ENCODE assay signal across 8 mouse cellular contexts in the genomic region with DNA sequence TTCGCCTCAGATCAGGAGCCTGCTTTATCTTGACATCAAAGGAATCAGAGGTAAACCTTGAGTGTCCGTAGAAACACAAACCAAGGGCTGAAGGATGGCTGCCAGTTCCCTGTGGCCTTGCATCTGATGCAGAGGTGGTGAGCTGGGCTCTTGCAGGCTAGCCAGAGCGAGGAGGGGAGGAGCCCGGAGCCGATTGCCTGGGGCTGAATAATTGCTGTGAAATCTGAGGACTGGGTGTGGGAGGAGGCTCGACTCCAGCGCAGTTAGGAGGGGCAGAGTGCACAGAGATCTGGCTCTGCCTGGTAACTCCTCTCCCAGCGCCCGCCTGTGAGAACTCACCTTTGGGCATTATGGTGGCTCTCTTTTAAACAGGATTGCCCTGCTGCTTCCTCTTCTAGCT. TPM values are rescaled to one million over a fixed set of nuclear protein-coding genes. Genes with fewer than 3 reads are reported as not detected.
DNase-seq lines count a peak whose midpoint lies in the region; ATAC-seq and TF ChIP-seq lines count a peak whose summit lies in the region.

No protein-coding gene starts in this region.

- DNase-seq in ovary, postnatal 36 days (ENCODE audit: low spot score), result peak; percentile 69
- no peak for DNase-seq in ovary, postnatal 10 days (ENCODE audit: low spot score)
- peak; percentile 43 for DNase-seq in lung, postnatal 10 days
- peak; percentile 74 for DNase-seq in testis, postnatal 14 days (ENCODE audit: low spot score)
- no peak for DNase-seq in cerebellum, postnatal 4 days (ENCODE audit: low spot score in 2 of 2)
- no peak for DNase-seq in frontal cortex, postnatal 25 days (ENCODE audit: low spot score in 2 of 2)

- no peak for TF ChIP-seq CTCF in intestine, postnatal 0 days (IDR thresholded peaks at IDR 0.05; ENCODE audit: low read depth)

- H3K27me3 ChIP-seq in forebrain, embryonic 13.5 days, result no peaks in the 10 kb centered on the region
- H3K27me3 ChIP-seq in intestine, postnatal 0 days (replicated peaks; ENCODE audit: control insufficient read depth, insufficient read depth, low read length), result no peaks in the 10 kb centered on the region

- no peak overlapping the region for H3K27ac ChIP-seq in forebrain, embryonic 13.5 days
- peak overlapping the region; percentile 5; the same call in 1 of the 2 replicates for H3K27ac ChIP-seq in intestine, postnatal 0 days (ENCODE audit: low read depth, low read length)

- peak; percentile 55; the same call in 1 of the 2 replicates for ATAC-seq in forebrain, embryonic 13.5 days
- ATAC-seq in intestine, postnatal 0 days, result peak; percentile 35

- WGBS in forebrain, embryonic 13.5 days, result 13% methylated on average over 9 of the region's 9 CpGs
- 12% methylated on average over 9 of the region's 9 CpGs for WGBS in intestine, postnatal 0 days

- H3K4me2 ChIP-seq in forebrain, embryonic 13.5 days, result peak overlapping the region; percentile 17; the same call in 1 of the 2 replicates
- 0 out of 2 replicates have a peak overlapping the region, but pooled peaks have one; percentile 7 for H3K4me2 ChIP-seq in intestine, postnatal 0 days (replicated peaks; ENCODE audit: low read depth)

- H3K4me3 ChIP-seq in forebrain, embryonic 13.5 days, result no peak overlapping the region
- no peak overlapping the region for H3K4me3 ChIP-seq in intestine, postnatal 0 days (ENCODE audit: low read depth, low read length)

- peaks cover 16% of the 10 kb centered on the region for H3K4me1 ChIP-seq in forebrain, embryonic 13.5 days
- peaks cover 28% of the 10 kb centered on the region for H3K4me1 ChIP-seq in intestine, postnatal 0 days (replicated peaks; ENCODE audit: control insufficient read depth, insufficient read depth, low read length)

- H3K36me3 ChIP-seq in forebrain, embryonic 13.5 days (ENCODE audit: poor library complexity, severe bottlenecking), result no peaks in the 10 kb centered on the region
- H3K36me3 ChIP-seq in intestine, postnatal 0 days (ENCODE audit: control insufficient read depth, insufficient read depth), result peaks cover 33% of the 10 kb centered on the region

- H3K9ac ChIP-seq in forebrain, embryonic 13.5 days, result no peak overlapping the region
- H3K9ac ChIP-seq in intestine, postnatal 0 days (ENCODE audit: low read depth, low read length), result no peak overlapping the region

- H3K9me3 ChIP-seq in forebrain, embryonic 13.5 days (replicated peaks), result no peaks in the 10 kb centered on the region
- H3K9me3 ChIP-seq in intestine, postnatal 0 days (ENCODE audit: control insufficient read depth), result no peaks in the 10 kb centered on the region

RNA-seq across cellular contexts. Expression of a gene that starts 15.6 kb away (rescaled TPM):
- 79.2 and 80.1 TPM in 2 replicates for polyA plus RNA-seq in forebrain, embryonic 13.5 days (2015; fragmentation: Nextera tagmentation; extraction: Ambion mirVana)
- polyA plus RNA-seq in intestine, postnatal 0 days (2015; fragmentation: Nextera tagmentation; extraction: Ambion mirVana), result 571 and 641 TPM in 2 replicates

Comparison
In these comparisons a context has a peak if more than half of its experiments do, and no peak if none do; other contexts are left out.
1. DNase-seq: peak in ovary, postnatal 36 days (single experiment), lung, postnatal 10 days (single experiment) and testis, postnatal 14 days (single experiment); none in ovary, postnatal 10 days (single experiment), cerebellum, postnatal 4 days (0 of 2) and frontal cortex, postnatal 25 days (0 of 2).